Mouse (Mus musculus): ENCODE results near the gene Kcnb1. TPM values are rescaled to one million over a fixed set of nuclear protein-coding genes. Genes with fewer than 3 reads are reported as not detected.

The Kcnb1 gene
- polyA plus RNA-seq, 1 experiment from 2014 or later, result 1.3 TPM

GRCm38 (mm10) chr2:167201463-167202291 is 11.7 kb upstream of the Kcnb1 start:
- Histone ChIP-seq H3K9ac (no peak overlapping the region), H3K4me1 (peaks cover 15% of the 10 kb centered on the region), H3K9me3 (no peaks in the 10 kb centered on the region), H3K36me3 (replicated peaks) (no peaks in the 10 kb centered on the region), H3K27ac (peak overlapping the region; percentile 80), H3K4me2 (peak overlapping the region; percentile 24), H3K4me3 (replicated peaks) (no peak overlapping the region), H3K27me3 (no peaks in the 10 kb centered on the region)
- WGBS, result 44% methylated on average over 16 of the region's 16 CpGs
- peak; percentile 70 for ATAC-seq (ENCODE audit: low FRiP score)

GRCm38 (mm10) chr2:167198660-167199427 is 8.9 kb upstream of the Kcnb1 start:
- no peak overlapping the region for H3K4me2 ChIP-seq
- H3K4me3 ChIP-seq (replicated peaks), result no peak overlapping the region
- no peaks in the 10 kb centered on the region for H3K27me3 ChIP-seq
- H3K36me3 ChIP-seq (replicated peaks), result no peaks in the 10 kb centered on the region
- ATAC-seq (ENCODE audit: low FRiP score), result no peak
- H3K27ac ChIP-seq, result no peak overlapping the region
- no peaks in the 10 kb centered on the region for H3K9me3 ChIP-seq
- peaks cover 15% of the 10 kb centered on the region for H3K4me1 ChIP-seq
- no peak overlapping the region for H3K9ac ChIP-seq
- WGBS, result 72% methylated on average over 13 of the region's 13 CpGs

- no peak overlapping the region for H3K9ac ChIP-seq
- H3K27me3 ChIP-seq, result peaks cover 33% of the 10 kb centered on the region
- no peaks in the 10 kb centered on the region for H3K36me3 ChIP-seq (replicated peaks)
- no peak overlapping the region for H3K4me3 ChIP-seq (replicated peaks)
- 90% methylated on average over 3 of the region's 3 CpGs for WGBS
- ATAC-seq (ENCODE audit: low FRiP score), result no peak
- H3K4me1 ChIP-seq, result peaks cover 21% of the 10 kb centered on the region
- H3K4me2 ChIP-seq, result no peak overlapping the region
- no peaks in the 10 kb centered on the region for H3K9me3 ChIP-seq
- H3K27ac ChIP-seq, result no peak overlapping the region
These were observed 3.4 kb upstream of the Kcnb1 start for GRCm38 (mm10) chr2:167193361-167193760.

- peaks cover 30% of the 10 kb centered on the region for H3K4me1 ChIP-seq
- peak; percentile 36 for ATAC-seq (ENCODE audit: low FRiP score)
- no peaks in the 10 kb centered on the region for H3K9me3 ChIP-seq
- peak overlapping the region; percentile 91 for H3K4me2 ChIP-seq
- peak overlapping the region; percentile 60 for H3K4me3 ChIP-seq (replicated peaks)
- H3K36me3 ChIP-seq (replicated peaks), result no peaks in the 10 kb centered on the region
- peaks cover 60% of the 10 kb centered on the region for H3K27me3 ChIP-seq
- WGBS, result under 1% methylated on average over 36 of the region's 91 CpGs
- peak overlapping the region; percentile 66 for H3K9ac ChIP-seq
- no peak overlapping the region for H3K27ac ChIP-seq
These were observed 472 bp downstream of the Kcnb1 start for GRCm38 (mm10) chr2:167189291-167190075.

- 14% methylated on average over 72 of the region's 83 CpGs for WGBS
- Histone ChIP-seq H3K27ac (no peak overlapping the region), H3K9me3 (no peaks in the 10 kb centered on the region), H3K36me3 (replicated peaks) (no peaks in the 10 kb centered on the region), H3K9ac (no peak overlapping the region), H3K27me3 (peaks cover 60% of the 10 kb centered on the region), H3K4me3 (replicated peaks) (peak overlapping the region; percentile 60), H3K4me1 (peaks cover 30% of the 10 kb centered on the region), H3K4me2 (peak overlapping the region; percentile 91)
- ATAC-seq (ENCODE audit: low FRiP score), result peak; percentile 39; the same call in 1 of the 2 replicates
These were observed 1.4 kb downstream of the Kcnb1 start for GRCm38 (mm10) chr2:167188315-167189207.

- Histone ChIP-seq H3K27ac (no peak overlapping the region), H3K4me1 (peaks cover 30% of the 10 kb centered on the region), H3K4me3 (replicated peaks) (no peak overlapping the region), H3K4me2 (no peak overlapping the region), H3K9ac (no peak overlapping the region), H3K36me3 (replicated peaks) (no peaks in the 10 kb centered on the region), H3K27me3 (peaks cover 60% of the 10 kb centered on the region), H3K9me3 (no peaks in the 10 kb centered on the region; the same call in 1 of the 2 replicates)
- WGBS, result 75% methylated on average over 5 of the region's 5 CpGs
- ATAC-seq (ENCODE audit: low FRiP score), result no peak
These were observed 2.8 kb downstream of the Kcnb1 start for GRCm38 (mm10) chr2:167187119-167187518.

- Histone ChIP-seq H3K4me1 (peaks cover 30% of the 10 kb centered on the region), H3K4me2 (no peak overlapping the region), H3K36me3 (replicated peaks) (no peaks in the 10 kb centered on the region), H3K27me3 (peaks cover 56% of the 10 kb centered on the region), H3K4me3 (replicated peaks) (no peak overlapping the region), H3K27ac (no peak overlapping the region), H3K9ac (no peak overlapping the region), H3K9me3 (no peaks in the 10 kb centered on the region; the same call in 1 of the 2 replicates)
- no peak for ATAC-seq (ENCODE audit: low FRiP score)
- 42% methylated on average over 10 of the region's 10 CpGs for WGBS
These were observed 3.4 kb downstream of the Kcnb1 start for GRCm38 (mm10) chr2:167186544-167186943.

- no peak for ATAC-seq (ENCODE audit: low FRiP score)
- no peaks in the 10 kb centered on the region; the same call in 1 of the 2 replicates for H3K9me3 ChIP-seq
- H3K4me1 ChIP-seq, result peaks cover 29% of the 10 kb centered on the region
- H3K9ac ChIP-seq, result no peak overlapping the region
- no peaks in the 10 kb centered on the region for H3K36me3 ChIP-seq (replicated peaks)
- peaks cover 51% of the 10 kb centered on the region for H3K27me3 ChIP-seq
- no peak overlapping the region for H3K4me2 ChIP-seq
- H3K4me3 ChIP-seq (replicated peaks), result no peak overlapping the region
- WGBS, result 60% methylated on average over 13 of the region's 13 CpGs
- H3K27ac ChIP-seq, result no peak overlapping the region
These were observed 4.0 kb downstream of the Kcnb1 start for GRCm38 (mm10) chr2:167186003-167186402.

- no peak overlapping the region for H3K9ac ChIP-seq
- H3K27ac ChIP-seq, result no peak overlapping the region
- H3K4me3 ChIP-seq (replicated peaks), result no peak overlapping the region
- no peak for ATAC-seq (ENCODE audit: low FRiP score)
- WGBS, result 88% methylated on average over 2 of the region's 2 CpGs
- peaks cover 24% of the 10 kb centered on the region for H3K4me1 ChIP-seq
- H3K4me2 ChIP-seq, result no peak overlapping the region
- peaks cover 45% of the 10 kb centered on the region for H3K27me3 ChIP-seq
- H3K36me3 ChIP-seq (replicated peaks), result no peaks in the 10 kb centered on the region
- H3K9me3 ChIP-seq, result no peaks in the 10 kb centered on the region; the same call in 1 of the 2 replicates
These were observed 4.5 kb downstream of the Kcnb1 start for GRCm38 (mm10) chr2:167185432-167185831.

GRCm38 (mm10) chr2:167181662-167182389 is 8.1 kb downstream of the Kcnb1 start:
- Histone ChIP-seq H3K4me1 (peaks cover 6% of the 10 kb centered on the region; the same call in 1 of the 2 replicates), H3K4me2 (no peak overlapping the region), H3K9me3 (no peaks in the 10 kb centered on the region; the same call in 1 of the 2 replicates), H3K4me3 (replicated peaks) (no peak overlapping the region), H3K9ac (no peak overlapping the region), H3K36me3 (replicated peaks) (no peaks in the 10 kb centered on the region), H3K27ac (no peak overlapping the region), H3K27me3 (peaks cover 12% of the 10 kb centered on the region; the same call in 1 of the 2 replicates)
- ATAC-seq (ENCODE audit: low FRiP score), result no peak
- 88% methylated on average over 14 of the region's 14 CpGs for WGBS

All from forebrain, embryonic 12.5 days (tissue).